Mouse (Mus musculus): Measurements from ENCODE around the gene Ppp3ca.

The Ppp3ca gene

GRCm38 (mm10) chr3:136805897-136806296 lies 136.0 kb downstream of the Ppp3ca start:
- TF ChIP-seq NANOG (IDR thresholded peaks at IDR 0.05; ENCODE audit: borderline replicate concordance, low read length) (no peak), CTCF (conservative IDR thresholded peaks at IDR 0.05; ENCODE audit: low read length) (no peak), POU5F1 (IDR thresholded peaks at IDR 0.05; ENCODE audit: borderline replicate concordance, low read length) (no peak)
- no peaks in the 10 kb centered on the region for H3K36me3 ChIP-seq (ENCODE audit: insufficient read depth, low read length)
- H3K4me3 ChIP-seq (replicated peaks; ENCODE audit: low read length), result no peak overlapping the region
- no peaks in the 10 kb centered on the region for H3K27me3 ChIP-seq (ENCODE audit: insufficient read depth, low read length)
- H3K9me3 ChIP-seq (ENCODE audit: low read length), result no peaks in the 10 kb centered on the region
- H3K4me1 ChIP-seq (replicated peaks; ENCODE audit: low read depth, low read length), result no peaks in the 10 kb centered on the region

DNA sequence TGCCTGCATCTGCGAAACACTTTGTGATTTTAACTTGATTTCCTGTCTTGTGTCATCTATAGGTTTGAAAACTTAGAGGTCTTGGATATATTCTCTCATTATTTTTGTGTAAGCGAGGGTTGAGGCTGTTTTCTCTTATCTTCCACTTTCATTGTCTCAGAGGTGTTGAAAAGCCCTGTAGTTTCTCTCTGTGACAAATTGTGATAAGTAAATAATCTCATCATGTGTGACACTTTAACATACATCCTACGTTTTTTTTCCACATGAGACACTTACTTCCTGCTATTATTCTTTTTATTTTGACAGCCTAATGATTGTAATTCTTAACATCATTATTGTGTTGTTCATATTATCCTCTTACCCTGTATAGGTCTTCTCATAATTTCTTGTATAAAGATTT lies 140.3 kb downstream of the Ppp3ca start:
- no peaks in the 10 kb centered on the region for H3K36me3 ChIP-seq (ENCODE audit: insufficient read depth, low read length)
- H3K9me3 ChIP-seq (ENCODE audit: low read length), result no peaks in the 10 kb centered on the region
- H3K4me1 ChIP-seq (replicated peaks; ENCODE audit: low read depth, low read length), result no peaks in the 10 kb centered on the region
- no peak overlapping the region for H3K4me3 ChIP-seq (replicated peaks; ENCODE audit: low read length)
- H3K27me3 ChIP-seq (ENCODE audit: insufficient read depth, low read length), result no peaks in the 10 kb centered on the region
- TF ChIP-seq CTCF (conservative IDR thresholded peaks at IDR 0.05; ENCODE audit: low read length), result no peak
- TF ChIP-seq POU5F1 (IDR thresholded peaks at IDR 0.05; ENCODE audit: borderline replicate concordance, low read length), result no peak
- no peak for TF ChIP-seq NANOG (IDR thresholded peaks at IDR 0.05; ENCODE audit: borderline replicate concordance, low read length)

DNA sequence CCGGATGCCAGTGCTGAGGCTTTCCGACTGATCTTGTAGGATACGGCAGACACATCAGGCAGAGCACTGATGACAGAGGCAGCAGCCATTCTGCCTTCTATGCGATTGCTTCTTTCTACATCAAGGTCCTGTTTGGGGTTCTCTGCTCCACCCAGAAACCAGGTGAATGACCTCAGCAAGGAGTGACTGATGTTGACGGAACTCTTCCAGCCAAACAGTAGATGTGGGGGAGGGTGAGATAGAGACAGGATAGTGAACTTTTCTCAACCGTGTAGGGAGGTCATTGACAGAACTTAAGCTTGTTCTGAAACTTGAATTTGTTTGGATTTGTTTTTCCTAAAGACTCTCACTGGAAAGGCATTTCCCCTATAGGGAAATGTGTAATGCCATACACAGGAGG lies 142.2 kb downstream of the Ppp3ca start:
- H3K27me3 ChIP-seq (ENCODE audit: insufficient read depth, low read length), result no peaks in the 10 kb centered on the region
- H3K36me3 ChIP-seq (ENCODE audit: insufficient read depth, low read length), result no peaks in the 10 kb centered on the region
- TF ChIP-seq POU5F1 (IDR thresholded peaks at IDR 0.05; ENCODE audit: borderline replicate concordance, low read length) (no peak), NANOG (IDR thresholded peaks at IDR 0.05; ENCODE audit: borderline replicate concordance, low read length) (no peak), CTCF (conservative IDR thresholded peaks at IDR 0.05; ENCODE audit: low read length) (no peak)
- H3K4me3 ChIP-seq (replicated peaks; ENCODE audit: low read length), result no peak overlapping the region
- no peaks in the 10 kb centered on the region for H3K9me3 ChIP-seq (ENCODE audit: low read length)
- no peaks in the 10 kb centered on the region for H3K4me1 ChIP-seq (replicated peaks; ENCODE audit: low read depth, low read length)

DNA sequence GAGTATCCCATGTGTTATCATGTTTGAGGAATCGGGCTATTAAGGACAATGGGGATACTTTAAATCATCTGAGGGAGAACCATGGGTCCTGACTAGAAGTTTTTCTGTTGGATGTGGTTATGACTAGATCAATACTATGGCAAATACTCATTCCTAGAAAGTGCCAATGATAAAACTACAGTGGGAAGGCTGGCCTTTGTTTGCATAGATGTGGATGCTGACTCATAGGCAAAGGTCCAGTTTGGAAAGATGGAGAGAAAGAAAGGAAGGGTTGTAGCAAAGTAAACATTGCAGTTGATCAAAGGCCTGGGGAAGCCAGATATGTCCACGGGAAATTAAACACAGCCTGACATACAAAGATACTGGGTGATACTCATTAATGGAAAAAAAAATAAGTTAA lies 142.9 kb downstream of the Ppp3ca start:
- H3K27me3 ChIP-seq (ENCODE audit: insufficient read depth, low read length), result no peaks in the 10 kb centered on the region
- H3K4me3 ChIP-seq (replicated peaks; ENCODE audit: low read length), result no peak overlapping the region
- H3K9me3 ChIP-seq (ENCODE audit: low read length), result no peaks in the 10 kb centered on the region
- TF ChIP-seq POU5F1 (IDR thresholded peaks at IDR 0.05; ENCODE audit: borderline replicate concordance, low read length) (no peak), NANOG (IDR thresholded peaks at IDR 0.05; ENCODE audit: borderline replicate concordance, low read length) (no peak), CTCF (conservative IDR thresholded peaks at IDR 0.05; ENCODE audit: low read length) (no peak)
- H3K36me3 ChIP-seq (ENCODE audit: insufficient read depth, low read length), result no peaks in the 10 kb centered on the region
- no peaks in the 10 kb centered on the region for H3K4me1 ChIP-seq (replicated peaks; ENCODE audit: low read depth, low read length)

- no peaks in the 10 kb centered on the region for H3K4me1 ChIP-seq (replicated peaks; ENCODE audit: low read depth, low read length)
- H3K9me3 ChIP-seq (ENCODE audit: low read length), result no peaks in the 10 kb centered on the region
- no peak for TF ChIP-seq NANOG (IDR thresholded peaks at IDR 0.05; ENCODE audit: borderline replicate concordance, low read length)
- TF ChIP-seq CTCF (conservative IDR thresholded peaks at IDR 0.05; ENCODE audit: low read length), result no peak
- no peak for TF ChIP-seq POU5F1 (IDR thresholded peaks at IDR 0.05; ENCODE audit: borderline replicate concordance, low read length)
- H3K27me3 ChIP-seq (ENCODE audit: insufficient read depth, low read length), result no peaks in the 10 kb centered on the region
- H3K36me3 ChIP-seq (ENCODE audit: insufficient read depth, low read length), result no peaks in the 10 kb centered on the region
- no peak overlapping the region for H3K4me3 ChIP-seq (replicated peaks; ENCODE audit: low read length)
Observed at GRCm38 (mm10) chr3:136813886-136814285, 144.0 kb downstream of the Ppp3ca start.

DNA sequence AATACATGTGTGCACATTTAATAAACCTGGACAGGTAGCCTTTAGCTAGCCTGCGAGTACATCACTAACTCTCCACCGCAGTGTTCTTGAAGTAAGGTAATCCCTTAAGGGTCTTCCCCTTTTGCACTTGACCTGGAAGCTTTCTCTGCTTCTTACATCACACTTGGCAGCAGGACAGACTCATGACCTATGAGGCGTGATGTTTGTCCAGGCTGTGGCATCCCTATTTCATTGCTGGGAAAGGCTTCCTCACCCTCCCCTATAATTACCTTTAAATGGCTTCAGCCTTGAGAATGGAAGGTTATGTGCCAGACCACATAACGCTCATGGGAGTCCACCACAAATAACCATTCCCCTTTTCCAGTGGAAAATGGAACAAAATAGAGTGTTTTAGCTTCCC lies 145.0 kb downstream of the Ppp3ca start:
- no peak for TF ChIP-seq CTCF (conservative IDR thresholded peaks at IDR 0.05; ENCODE audit: low read length)
- TF ChIP-seq POU5F1 (IDR thresholded peaks at IDR 0.05; ENCODE audit: borderline replicate concordance, low read length), result no peak

DNA sequence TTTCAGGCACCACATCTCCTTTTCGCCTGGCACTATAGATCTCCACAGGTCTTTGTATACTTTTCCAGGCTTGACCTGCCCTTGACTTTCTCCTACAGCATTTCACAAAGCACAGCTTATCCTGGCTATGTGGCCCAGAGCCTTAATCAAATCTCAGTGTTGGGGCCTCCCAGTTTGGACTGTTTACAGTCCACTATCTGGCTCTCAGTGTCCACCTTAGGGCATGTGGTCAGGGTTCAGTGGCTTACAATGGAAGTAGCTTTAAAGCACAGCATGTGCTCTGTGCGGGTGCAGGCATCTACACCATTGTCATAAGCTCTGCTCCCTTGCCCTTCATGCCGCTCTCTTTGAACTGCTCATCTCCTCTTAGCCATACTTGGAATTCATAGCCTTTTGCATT lies 146.4 kb downstream of the Ppp3ca start:
- Histone ChIP-seq H3K36me3 (ENCODE audit: insufficient read depth, low read length) (no peaks in the 10 kb centered on the region), H3K9me3 (ENCODE audit: low read length) (no peaks in the 10 kb centered on the region), H3K4me1 (replicated peaks; ENCODE audit: low read depth, low read length) (no peaks in the 10 kb centered on the region), H3K27me3 (ENCODE audit: insufficient read depth, low read length) (no peaks in the 10 kb centered on the region), H3K4me3 (replicated peaks; ENCODE audit: low read length) (no peak overlapping the region)
- TF ChIP-seq NANOG (IDR thresholded peaks at IDR 0.05; ENCODE audit: borderline replicate concordance, low read length) (no peak), CTCF (conservative IDR thresholded peaks at IDR 0.05; ENCODE audit: low read length) (no peak), POU5F1 (IDR thresholded peaks at IDR 0.05; ENCODE audit: borderline replicate concordance, low read length) (no peak)

More for the DNA sequence above, 145.0 kb downstream of the Ppp3ca start:
- Histone ChIP-seq H3K36me3 (ENCODE audit: insufficient read depth, low read length) (no peaks in the 10 kb centered on the region), H3K9me3 (ENCODE audit: low read length) (no peaks in the 10 kb centered on the region), H3K4me1 (replicated peaks; ENCODE audit: low read depth, low read length) (no peaks in the 10 kb centered on the region), H3K4me3 (replicated peaks; ENCODE audit: low read length) (no peak overlapping the region), H3K27me3 (ENCODE audit: insufficient read depth, low read length) (no peaks in the 10 kb centered on the region)

DNA sequence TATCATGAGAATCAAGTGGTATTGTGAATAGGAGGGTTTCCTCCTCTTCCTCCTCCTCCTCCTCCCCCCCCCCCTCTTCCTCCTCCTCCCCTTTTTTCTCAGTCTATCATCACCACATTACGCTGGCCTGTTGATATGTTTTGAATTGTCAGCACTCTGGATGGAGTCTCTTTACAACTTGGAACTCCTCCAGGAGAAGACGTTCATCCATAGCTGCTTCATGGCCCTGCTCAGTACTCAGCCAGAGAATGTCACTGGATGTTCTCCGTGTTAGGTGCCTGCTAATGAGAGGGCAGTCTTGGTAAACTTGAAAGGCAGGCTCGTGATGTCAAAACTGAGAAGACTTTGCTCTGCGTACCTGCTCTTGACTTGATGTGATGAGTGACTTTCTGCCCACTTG lies 149.1 kb downstream of the Ppp3ca start:
- H3K4me3 ChIP-seq (replicated peaks; ENCODE audit: low read length), result no peak overlapping the region
- no peaks in the 10 kb centered on the region for H3K27me3 ChIP-seq (ENCODE audit: insufficient read depth, low read length)
- H3K9me3 ChIP-seq (ENCODE audit: low read length), result no peaks in the 10 kb centered on the region
- H3K36me3 ChIP-seq (ENCODE audit: insufficient read depth, low read length), result no peaks in the 10 kb centered on the region
- TF ChIP-seq POU5F1 (IDR thresholded peaks at IDR 0.05; ENCODE audit: borderline replicate concordance, low read length), result no peak
- TF ChIP-seq CTCF (conservative IDR thresholded peaks at IDR 0.05; ENCODE audit: low read length), result no peak
- no peak for TF ChIP-seq NANOG (IDR thresholded peaks at IDR 0.05; ENCODE audit: borderline replicate concordance, low read length)
- no peaks in the 10 kb centered on the region for H3K4me1 ChIP-seq (replicated peaks; ENCODE audit: low read depth, low read length)

DNA sequence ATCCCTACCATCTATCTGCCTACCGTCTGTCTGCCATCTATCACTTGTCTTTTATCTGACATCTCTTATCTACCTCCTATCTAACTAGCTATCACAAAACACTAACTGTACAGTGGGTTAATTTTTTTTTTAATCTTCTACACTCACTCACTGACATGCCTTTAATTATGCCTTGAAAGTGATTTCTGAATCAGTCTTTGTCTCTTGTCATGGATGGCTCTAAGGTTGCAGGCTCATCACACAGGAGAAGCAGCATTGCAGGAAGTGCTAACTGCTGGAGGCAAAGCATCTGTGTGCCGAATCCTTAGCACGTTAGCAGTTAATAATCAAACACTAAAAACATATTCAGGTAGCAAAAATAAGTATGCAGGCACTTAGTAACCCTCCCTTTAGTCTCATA lies 151.1 kb downstream of the Ppp3ca start:
- Histone ChIP-seq H3K4me1 (replicated peaks; ENCODE audit: low read depth, low read length) (no peaks in the 10 kb centered on the region), H3K4me3 (replicated peaks; ENCODE audit: low read length) (no peak overlapping the region), H3K27me3 (ENCODE audit: insufficient read depth, low read length) (no peaks in the 10 kb centered on the region), H3K36me3 (ENCODE audit: insufficient read depth, low read length) (no peaks in the 10 kb centered on the region), H3K9me3 (ENCODE audit: low read length) (no peaks in the 10 kb centered on the region)
- TF ChIP-seq NANOG (IDR thresholded peaks at IDR 0.05; ENCODE audit: borderline replicate concordance, low read length), result no peak
- no peak for TF ChIP-seq POU5F1 (IDR thresholded peaks at IDR 0.05; ENCODE audit: borderline replicate concordance, low read length)
- TF ChIP-seq CTCF (conservative IDR thresholded peaks at IDR 0.05; ENCODE audit: low read length), result no peak
